Mouse (Mus musculus) forebrain, embryonic 11.5 days (tissue): ENCODE data around the gene A730061H03Rik. TPM values are rescaled to one million over a fixed set of nuclear protein-coding genes. Genes with fewer than 3 reads are reported as not detected.
A peak's percentile ranks its signal among the peaks of the same experiment; 100 is the strongest.

Experiments
- ATAC-seq: fragments of 200-750 bp; cut with Nextera tagmentation; replicated peaks from 2 replicates; pipeline ENCODE4 v1.8.0; 2017; ENCODE audit warnings: moderate TSS enrichment; ENCODE audit not compliant: low FRiP score
- DNase-seq: peaks from one replicate; pipeline ENCODE4 v3.0.0-alpha.2; 2017; ENCODE audit warnings: low spot score
- H3K27ac ChIP-seq: fragments of 300-500 bp; sonication (generic); 2 replicates; pipeline ENCODE4 v1.5.1; 2014; ENCODE audit warnings: low read depth, low read length
- H3K27me3 ChIP-seq: fragments of 300-500 bp; sonication (generic); 2 replicates; pipeline ENCODE4 v1.6.1; 2014; ENCODE audit warnings: mild to moderate bottlenecking, low read length, mixed read lengths; ENCODE audit not compliant: control insufficient read depth, insufficient read depth
- H3K36me3 ChIP-seq: fragments of 300-500 bp; sonication (generic); 2 replicates; pipeline ENCODE4 v1.6.1; 2014; ENCODE audit warnings: mild to moderate bottlenecking, low read length, moderate library complexity, mixed read lengths; ENCODE audit not compliant: control insufficient read depth, insufficient read depth
- H3K4me1 ChIP-seq: fragments of 300-500 bp; sonication (generic); replicated peaks from 2 replicates; pipeline ENCODE4 v1.6.1; 2014; ENCODE audit warnings: low read length, mixed read lengths; ENCODE audit not compliant: control insufficient read depth, insufficient read depth
- H3K4me2 ChIP-seq: fragments of 300-500 bp; sonication (generic); 2 replicates; pipeline ENCODE4 v1.6.1; 2014; ENCODE audit warnings: low read depth, mild to moderate bottlenecking, low read length, moderate library complexity, mixed read lengths; ENCODE audit not compliant: severe bottlenecking
- H3K4me3 ChIP-seq: fragments of 300-500 bp; sonication (generic); 2 replicates; pipeline ENCODE4 v1.5.1; 2014; ENCODE audit warnings: low read depth, low read length
- H3K9ac ChIP-seq: fragments of 300-500 bp; sonication (generic); 2 replicates; pipeline ENCODE4 v1.6.1; 2014; ENCODE audit warnings: low read length
- H3K9me3 ChIP-seq: fragments of 300-500 bp; sonication (generic); 2 replicates; pipeline ENCODE4 v1.6.1; 2016; ENCODE audit warnings: low read length, mixed read lengths; ENCODE audit not compliant: control insufficient read depth
- WGBS: fragments of 180-500 bp; shearing (Covaris S2); extraction: QIAGEN DNeasy Blood & Tissue Kit; methylation state at CpG from one replicate; pipeline ENCODE4 v1.1.7; 2014; 5-methylcytosine and 5-hydroxymethylcytosine counted together
- polyA plus RNA-seq: library from polyadenylated mRNA; unstranded; fragments of >200 nt; fragmentation: Nextera tagmentation; extraction: Ambion mirVana; gene quantifications from 2 replicates; pipeline ENCODE4 v1.2.1, GENCODE M21; 2014

Gene A730061H03Rik
- polyA plus RNA-seq, 1 experiment from 2014 or later: 0.71 TPM

DNA sequence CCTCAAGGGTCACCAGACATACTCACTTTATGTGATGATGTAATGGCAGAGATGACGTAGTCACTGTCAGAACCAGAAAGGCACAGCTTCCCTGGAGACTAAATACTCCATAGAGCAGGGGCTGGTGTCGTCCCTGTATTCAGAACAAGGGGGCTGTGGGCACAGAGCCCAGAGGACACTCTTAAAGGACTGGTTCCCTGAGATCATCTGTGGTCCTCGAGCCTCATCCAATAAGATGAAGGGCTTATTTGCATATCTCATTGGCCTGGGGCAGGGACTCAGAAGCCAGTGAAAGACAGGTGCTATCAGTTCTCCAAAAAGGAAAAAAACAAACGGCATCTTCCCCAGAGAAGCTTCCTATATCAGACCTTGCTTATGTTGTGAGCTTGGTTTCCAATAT lies 36.1 kb downstream of the A730061H03Rik start:
- 72% methylated on average over 4 of the region's 4 CpGs for WGBS
- peaks cover 15% of the 10 kb centered on the region; the same call in 1 of the 2 replicates for H3K27me3 ChIP-seq
- no peak for DNase-seq

DNA sequence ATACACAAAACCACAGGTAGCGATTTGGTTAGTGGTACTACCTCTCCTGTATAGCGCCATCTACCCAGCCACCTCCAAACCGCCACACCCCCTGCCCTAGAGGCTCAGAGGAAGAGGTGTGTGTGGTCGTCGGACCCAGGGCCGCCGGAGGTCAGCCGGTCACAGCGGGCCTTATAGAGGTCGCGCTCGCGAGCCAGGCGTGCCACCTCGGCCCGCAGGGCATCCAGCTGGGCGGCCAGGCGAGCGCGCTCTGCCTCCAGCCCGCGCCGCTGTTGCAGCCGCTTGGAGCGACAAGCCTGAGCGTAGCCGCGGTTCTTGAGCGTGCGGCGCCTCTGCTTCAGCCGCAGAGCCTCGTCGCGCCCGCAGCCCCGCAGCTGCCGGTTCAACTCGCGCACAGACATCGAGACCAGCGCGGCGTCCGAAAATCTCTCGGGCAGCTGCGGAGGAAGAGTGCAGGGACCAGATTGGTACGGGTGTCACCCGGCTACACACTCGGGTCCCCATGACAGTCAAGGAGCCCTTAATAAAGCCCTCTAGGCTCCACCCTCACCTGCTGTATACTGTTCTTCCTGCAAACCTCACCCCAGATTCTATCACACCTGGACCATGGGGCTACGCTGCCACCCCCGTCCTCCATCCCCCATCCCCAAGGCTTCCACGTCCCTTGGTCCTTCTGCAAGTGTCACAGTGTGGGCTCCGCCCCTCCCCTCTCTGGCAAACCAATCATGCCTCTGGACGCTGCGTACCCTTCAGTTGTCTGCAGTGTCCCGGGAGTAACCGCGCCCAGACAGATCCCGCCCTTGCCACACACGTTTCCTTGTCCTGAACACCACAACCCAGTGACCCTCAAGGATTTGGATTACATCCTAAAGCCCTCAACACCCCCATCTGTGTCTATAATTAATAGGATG lies 39.5 kb downstream of the A730061H03Rik start:
- H3K27ac ChIP-seq: no peak overlapping the region

More for the DNA sequence above, 36.1 kb downstream of the A730061H03Rik start:
- Histone ChIP-seq H3K36me3 (no peaks in the 10 kb centered on the region), H3K4me3 (no peak overlapping the region), H3K4me1 (no peaks in the 10 kb centered on the region), H3K4me2 (no peak overlapping the region), H3K9me3 (no peaks in the 10 kb centered on the region), H3K9ac (no peak overlapping the region), H3K27ac (no peak overlapping the region)
- ATAC-seq: no peak

GRCm38 (mm10) chr14:55519604-55520003 lies 40.6 kb downstream of the A730061H03Rik start:
- Histone ChIP-seq H3K9ac (no peak overlapping the region), H3K27me3 (peaks cover 15% of the 10 kb centered on the region; the same call in 1 of the 2 replicates), H3K4me3 (no peak overlapping the region), H3K4me1 (no peaks in the 10 kb centered on the region), H3K4me2 (no peak overlapping the region), H3K9me3 (no peaks in the 10 kb centered on the region), H3K36me3 (no peaks in the 10 kb centered on the region), H3K27ac (no peak overlapping the region)
- DNase-seq: no peak
- ATAC-seq: no peak
- WGBS: 57% methylated on average over 4 of the region's 4 CpGs

More for the DNA sequence above, 39.5 kb downstream of the A730061H03Rik start:
- H3K4me2 ChIP-seq: peak overlapping the region; percentile 94
- no peaks in the 10 kb centered on the region for H3K4me1 ChIP-seq
- peak overlapping the region; percentile 53 for H3K9ac ChIP-seq
- DNase-seq: peak; percentile 70
- H3K4me3 ChIP-seq: peak overlapping the region; percentile 51
- H3K27me3 ChIP-seq: peaks cover 15% of the 10 kb centered on the region; the same call in 1 of the 2 replicates
- no peaks in the 10 kb centered on the region for H3K36me3 ChIP-seq
- H3K9me3 ChIP-seq: no peaks in the 10 kb centered on the region
- under 1% methylated on average over 61 of the region's 61 CpGs for WGBS
- ATAC-seq: peak; percentile 59

DNA sequence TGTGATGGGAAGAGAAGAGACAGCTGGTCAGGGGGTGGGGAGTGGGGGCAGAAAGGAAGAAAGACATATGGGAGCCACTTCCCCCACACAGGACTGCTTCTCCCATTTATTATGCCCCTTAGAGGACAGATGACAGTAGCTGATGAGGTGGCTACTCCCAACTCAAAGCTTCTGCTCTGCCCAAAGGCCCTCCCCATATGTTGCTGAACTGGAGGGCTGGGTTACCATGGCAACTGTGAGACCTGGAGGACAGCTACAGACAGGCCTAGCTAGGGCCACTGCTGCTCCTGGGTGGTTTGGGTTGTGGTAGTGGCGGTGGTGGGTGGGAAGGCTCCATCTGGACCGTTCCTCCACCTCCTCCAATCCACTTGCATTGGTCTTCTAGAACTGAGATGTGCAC lies 41.3 kb downstream of the A730061H03Rik start:
- Histone ChIP-seq H3K9ac (no peak overlapping the region), H3K27ac (no peak overlapping the region), H3K4me3 (no peak overlapping the region), H3K9me3 (no peaks in the 10 kb centered on the region), H3K36me3 (no peaks in the 10 kb centered on the region), H3K4me2 (no peak overlapping the region), H3K27me3 (peaks cover 15% of the 10 kb centered on the region; the same call in 1 of the 2 replicates), H3K4me1 (no peaks in the 10 kb centered on the region)
- ATAC-seq: peak; percentile 60
- WGBS: 71% methylated on average over 2 of the region's 2 CpGs
- peak; percentile 63 for DNase-seq

DNA sequence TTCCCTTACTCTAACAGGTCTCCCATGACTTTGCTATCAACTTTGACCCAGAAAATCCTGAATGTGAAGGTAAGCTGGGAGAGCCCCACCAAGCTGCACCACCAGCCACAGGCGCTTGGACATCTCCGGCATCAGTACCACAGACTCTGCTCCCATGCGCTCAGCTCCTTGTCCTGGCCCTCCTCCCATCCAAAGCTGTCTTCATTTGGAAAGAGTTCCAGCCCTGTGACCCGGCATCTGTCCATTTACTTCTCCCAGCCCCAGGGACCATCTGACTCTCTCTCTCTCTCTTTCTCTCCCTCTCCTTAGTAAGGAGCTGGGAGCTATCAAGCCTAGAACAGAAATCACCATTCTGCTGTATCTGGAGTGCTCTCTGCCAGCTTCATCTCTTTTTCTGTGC lies 44.4 kb downstream of the A730061H03Rik start:
- 93% methylated on average over 4 of the region's 4 CpGs for WGBS
- ATAC-seq (no peak), DNase-seq (no peak)
- Histone ChIP-seq H3K27ac (no peak overlapping the region), H3K4me1 (no peaks in the 10 kb centered on the region), H3K4me3 (no peak overlapping the region), H3K36me3 (no peaks in the 10 kb centered on the region), H3K9me3 (no peaks in the 10 kb centered on the region), H3K4me2 (no peak overlapping the region), H3K27me3 (0 out of 2 replicates have a peak, but pooled peaks cover 7% of the 10 kb centered on the region), H3K9ac (no peak overlapping the region)

DNA sequence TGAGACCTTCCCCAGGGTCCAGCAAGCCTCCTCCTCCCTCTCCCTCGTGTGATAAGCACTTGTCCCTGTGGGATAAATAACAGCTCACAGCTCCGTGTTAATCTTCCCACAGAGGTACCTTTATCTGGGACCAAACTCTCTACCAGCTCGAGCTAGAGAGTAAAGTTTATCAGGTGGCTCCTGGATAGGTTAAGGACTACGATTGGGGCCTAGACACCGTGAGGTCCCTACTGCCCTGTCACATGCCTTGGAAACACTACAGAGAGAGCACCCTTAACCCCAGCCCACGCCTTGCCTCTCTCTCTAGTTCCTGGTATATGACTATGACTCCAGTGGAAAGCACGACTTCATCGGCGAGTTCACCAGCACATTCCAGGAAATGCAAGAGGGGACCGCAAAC lies 46.3 kb downstream of the A730061H03Rik start:
- Histone ChIP-seq H3K4me2 (no peak overlapping the region), H3K27ac (no peak overlapping the region), H3K4me1 (no peaks in the 10 kb centered on the region), H3K27me3 (no peaks in the 10 kb centered on the region), H3K9me3 (no peaks in the 10 kb centered on the region), H3K36me3 (no peaks in the 10 kb centered on the region), H3K4me3 (no peak overlapping the region), H3K9ac (no peak overlapping the region)
- ATAC-seq (no peak), DNase-seq (no peak)
- WGBS: 76% methylated on average over 10 of the region's 10 CpGs

DNA sequence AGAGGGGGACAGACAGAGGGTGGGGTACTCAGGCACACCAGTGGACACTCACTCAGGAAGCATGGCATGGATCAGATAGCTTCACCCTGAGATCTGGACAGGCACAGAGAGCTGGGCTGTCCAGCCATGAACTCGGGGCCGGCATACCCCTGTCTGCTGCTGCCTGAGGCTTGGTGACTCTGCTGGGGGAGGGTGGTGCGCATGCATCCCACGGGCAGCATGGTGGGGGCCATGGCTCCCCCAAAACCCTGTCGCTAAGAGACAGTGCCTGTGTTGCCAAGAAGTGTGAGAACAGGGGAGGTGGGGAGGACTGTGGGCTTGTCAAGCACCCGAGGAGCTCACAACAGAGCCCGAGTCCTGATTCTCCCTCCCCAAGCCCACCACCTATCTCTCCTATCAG lies 49.2 kb downstream of the A730061H03Rik start:
- H3K4me3 ChIP-seq: no peak overlapping the region
- no peak overlapping the region for H3K9ac ChIP-seq
- 72% methylated on average over 7 of the region's 7 CpGs for WGBS
- no peak for DNase-seq
- no peaks in the 10 kb centered on the region for H3K9me3 ChIP-seq
- no peak for ATAC-seq
- no peaks in the 10 kb centered on the region for H3K36me3 ChIP-seq
- H3K4me2 ChIP-seq: no peak overlapping the region
- H3K27ac ChIP-seq: no peak overlapping the region
- H3K4me1 ChIP-seq: no peaks in the 10 kb centered on the region
- no peaks in the 10 kb centered on the region for H3K27me3 ChIP-seq

GRCm38 (mm10) chr14:55510125-55510731 lies 50.0 kb downstream of the A730061H03Rik start, which contains the start of gene Cpne6:
Cpne6 (plus strand) TSS chr14:55510445.
- no peak within 1 kb of the TSS for H3K4me3 ChIP-seq
- H3K9me3 ChIP-seq: no peaks in the 10 kb centered on the region
- H3K4me2 ChIP-seq: no peak within 1 kb of the TSS
- WGBS: 75% methylated on average over 22 of the region's 22 CpGs
- no peak within 1 kb of the TSS for H3K27ac ChIP-seq
- H3K36me3 ChIP-seq: no peaks in the 10 kb centered on the region
- no peaks in the 10 kb centered on the region for H3K4me1 ChIP-seq
- H3K27me3 ChIP-seq: no peaks in the 10 kb centered on the region
- ATAC-seq (no peak), DNase-seq (no peak)
- H3K9ac ChIP-seq: no peak within 1 kb of the TSS
